Mouse (Mus musculus): ENCODE results near the gene Wipf2. TPM values are rescaled to one million over a fixed set of nuclear protein-coding genes. Genes with fewer than 3 reads are reported as not detected.
A peak's percentile ranks its signal among the peaks of the same experiment; 100 is the strongest.
"Not testable (repeated sequence)": the region's sequence is repeated elsewhere in the genome, so short reads cannot be mapped to it uniquely, and the experiment has no call there.

Wipf2 gene
- polyA plus RNA-seq, 1 experiment from 2014 or later = 6.3 TPM

DNA sequence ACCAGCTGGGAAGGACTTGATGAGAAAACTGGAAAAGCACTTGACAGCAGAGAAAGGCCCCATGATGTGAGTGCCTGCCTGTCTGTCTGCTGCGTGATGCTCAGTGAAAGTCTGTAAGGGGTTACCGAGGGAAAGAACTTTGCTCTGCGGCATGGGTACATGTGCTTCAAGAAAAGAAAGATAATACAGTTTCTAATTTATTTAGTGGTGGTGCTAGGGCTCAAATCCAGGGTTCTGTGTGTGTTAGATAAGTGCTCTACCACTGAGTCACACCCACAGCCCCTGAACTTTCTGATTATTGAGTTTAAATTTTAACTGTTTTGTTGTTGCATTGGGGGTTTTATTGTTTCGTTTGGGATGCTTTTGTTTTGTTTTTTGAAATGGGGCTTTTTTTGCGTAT lies 48.1 kb downstream of the Wipf2 start:
- Histone ChIP-seq H3K9me3 (no peaks in the 10 kb centered on the region), H3K36me3 (peaks cover 59% of the 10 kb centered on the region), H3K27ac (no peak overlapping the region), H3K4me1 (peaks cover 22% of the 10 kb centered on the region), H3K4me2 (no peak overlapping the region), H3K4me3 (no peak overlapping the region), H3K27me3 (no peaks in the 10 kb centered on the region), H3K9ac (0 out of 2 replicates have a peak overlapping the region, but pooled peaks have one; percentile 11)
- WGBS = 85% methylated on average over 5 of the region's 5 CpGs
- ATAC-seq (ENCODE audit: insufficient number of reproducible peaks, insufficient read depth, low FRiP score, low TSS enrichment, low read depth) = no peak

DNA sequence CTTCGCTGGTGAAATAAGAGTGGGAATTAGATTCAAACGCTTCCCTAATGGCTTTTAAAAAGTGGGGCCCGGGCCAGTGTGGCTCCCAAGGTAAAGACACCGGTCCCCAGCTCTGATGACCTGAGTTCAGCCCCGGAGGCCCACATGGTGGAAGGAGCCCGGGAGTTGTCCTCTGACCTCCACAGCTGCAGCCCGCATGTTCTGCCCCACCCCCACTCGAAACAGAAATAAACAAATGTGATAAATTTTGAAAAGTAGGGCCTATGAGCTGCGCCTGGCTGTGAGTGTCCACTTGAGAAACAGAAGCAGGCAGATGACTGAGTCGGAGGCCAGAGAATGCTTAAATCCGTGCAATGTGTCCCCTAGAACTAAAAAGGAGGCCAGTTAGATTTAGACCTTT lies 50.8 kb downstream of the Wipf2 start:
- Histone ChIP-seq H3K27ac (no peak overlapping the region), H3K4me1 (peaks cover 23% of the 10 kb centered on the region), H3K9me3 (no peaks in the 10 kb centered on the region), H3K36me3 (peaks cover 80% of the 10 kb centered on the region), H3K9ac (no peak overlapping the region), H3K27me3 (no peaks in the 10 kb centered on the region), H3K4me3 (no peak overlapping the region), H3K4me2 (no peak overlapping the region)
- 67% methylated on average over 11 of the region's 11 CpGs for WGBS
- ATAC-seq (ENCODE audit: insufficient number of reproducible peaks, insufficient read depth, low FRiP score, low TSS enrichment, low read depth) = no peak

DNA sequence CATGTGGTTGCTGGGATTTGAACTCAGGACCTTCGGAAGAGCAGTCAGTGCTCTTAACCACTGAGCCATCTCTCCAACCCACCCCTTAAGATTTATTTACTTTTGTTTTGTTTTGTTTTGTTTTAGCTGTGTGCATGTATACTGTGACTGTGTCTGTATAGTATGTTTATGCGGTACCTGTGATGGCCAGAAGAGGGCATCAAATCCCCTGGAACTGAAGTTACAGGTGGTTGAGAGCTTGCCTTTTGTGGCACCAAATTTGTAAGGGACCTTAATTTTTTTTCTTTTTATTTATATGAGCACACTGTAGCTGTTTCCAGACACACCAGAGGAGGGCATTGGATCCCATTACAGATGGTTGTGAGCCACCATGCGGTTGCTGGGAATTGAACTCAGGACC lies 52.9 kb downstream of the Wipf2 start:
- ATAC-seq (ENCODE audit: insufficient number of reproducible peaks, insufficient read depth, low FRiP score, low TSS enrichment, low read depth); H3K4me2 ChIP-seq; H3K9me3 ChIP-seq; H3K27me3 ChIP-seq; H3K4me3 ChIP-seq; H3K27ac ChIP-seq; H3K9ac ChIP-seq: not testable (repeated sequence)
- WGBS = 93% methylated on average over 3 of the region's 3 CpGs
- H3K36me3 ChIP-seq = peaks cover 86% of the 10 kb centered on the region
- peaks cover 16% of the 10 kb centered on the region for H3K4me1 ChIP-seq

DNA sequence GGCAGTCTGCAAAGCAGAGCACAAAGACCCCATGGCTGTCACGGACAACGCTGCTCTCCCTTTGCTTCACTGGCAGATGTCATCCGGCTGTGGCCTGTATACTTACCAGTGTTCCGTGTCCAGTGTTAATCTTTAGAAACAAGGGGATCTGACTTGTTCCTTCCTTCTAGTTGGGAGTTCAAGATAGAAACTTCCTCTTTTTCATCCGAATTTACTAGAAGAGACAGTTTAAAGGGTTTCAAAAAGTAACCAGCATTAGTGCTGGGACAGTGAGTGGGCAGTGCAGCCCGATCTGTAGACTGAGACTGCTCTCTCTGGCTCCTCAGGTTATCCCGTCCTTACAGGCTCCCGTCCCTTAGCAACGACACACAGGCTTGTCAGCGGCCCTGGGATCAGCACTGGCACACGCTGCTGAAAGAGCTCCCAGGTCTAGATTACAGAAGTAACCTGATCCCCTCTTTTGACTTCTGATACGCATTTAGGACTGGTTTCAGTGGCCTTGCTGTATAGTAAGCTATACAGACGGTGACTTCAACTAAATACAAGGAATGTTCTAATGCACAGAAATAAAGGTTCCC lies 54.1 kb downstream of the Wipf2 start:
- Histone ChIP-seq H3K9me3 (no peaks in the 10 kb centered on the region), H3K4me2 (no peak overlapping the region), H3K36me3 (peaks cover 76% of the 10 kb centered on the region), H3K4me1 (peaks cover 25% of the 10 kb centered on the region), H3K4me3 (no peak overlapping the region), H3K9ac (no peak overlapping the region), H3K27ac (no peak overlapping the region; the same call in 1 of the 2 replicates), H3K27me3 (no peaks in the 10 kb centered on the region)
- 53% methylated on average over 13 of the region's 13 CpGs for WGBS
- no peak for ATAC-seq (ENCODE audit: insufficient number of reproducible peaks, insufficient read depth, low FRiP score, low TSS enrichment, low read depth)

DNA sequence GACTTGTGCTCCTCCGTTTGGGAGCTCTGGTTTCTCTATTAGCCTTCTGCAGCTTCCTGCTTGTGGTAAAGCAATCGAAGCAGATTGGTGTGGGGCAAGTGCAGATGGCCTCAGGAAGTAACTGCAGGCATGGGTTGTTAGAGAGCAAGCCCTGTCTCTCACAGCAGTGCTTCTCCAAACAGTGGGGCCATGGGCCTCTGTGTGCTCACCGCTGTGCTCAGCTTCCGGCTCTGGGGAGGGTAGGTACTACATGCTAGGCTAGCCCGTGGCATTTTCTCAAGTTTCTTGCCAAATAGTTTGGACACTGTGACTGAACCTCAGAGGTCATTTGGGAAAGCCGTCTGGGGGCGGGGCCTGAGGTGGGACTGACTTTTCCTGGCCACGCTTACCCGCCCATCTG lies 54.8 kb downstream of the Wipf2 start:
- H3K4me1 ChIP-seq = peaks cover 32% of the 10 kb centered on the region
- no peaks in the 10 kb centered on the region for H3K9me3 ChIP-seq
- no peak overlapping the region for H3K27ac ChIP-seq
- H3K36me3 ChIP-seq = peaks cover 70% of the 10 kb centered on the region
- no peaks in the 10 kb centered on the region for H3K27me3 ChIP-seq
- WGBS = 57% methylated on average over 9 of the region's 9 CpGs
- H3K9ac ChIP-seq = 0 out of 2 replicates have a peak overlapping the region, but pooled peaks have one; percentile 44
- no peak for ATAC-seq (ENCODE audit: insufficient number of reproducible peaks, insufficient read depth, low FRiP score, low TSS enrichment, low read depth)
- H3K4me2 ChIP-seq = no peak overlapping the region
- no peak overlapping the region for H3K4me3 ChIP-seq

DNA sequence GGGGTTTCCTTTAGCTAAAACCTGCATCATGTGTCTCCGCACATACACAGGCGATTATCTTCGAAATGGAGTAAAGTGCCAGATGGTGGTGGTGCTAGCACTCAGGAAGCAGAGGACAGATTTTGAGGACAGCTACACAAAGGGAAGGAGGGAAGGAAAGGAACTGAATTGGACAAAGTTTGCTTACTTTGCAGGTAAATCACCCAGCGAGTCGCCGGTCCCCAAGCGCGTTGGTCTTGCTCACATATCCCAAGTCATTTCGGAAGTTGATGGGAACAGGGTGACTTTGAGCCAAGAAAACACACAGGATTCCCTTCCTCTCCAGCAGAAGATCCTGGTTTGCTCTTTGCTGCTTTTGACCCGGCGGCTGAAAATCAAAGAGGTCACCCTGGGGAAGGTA lies 55.6 kb downstream of the Wipf2 start:
- no peak overlapping the region for H3K4me3 ChIP-seq
- 94% methylated on average over 11 of the region's 11 CpGs for WGBS
- peaks cover 40% of the 10 kb centered on the region for H3K4me1 ChIP-seq
- H3K27me3 ChIP-seq = no peaks in the 10 kb centered on the region
- H3K9ac ChIP-seq = no peak overlapping the region
- no peaks in the 10 kb centered on the region for H3K9me3 ChIP-seq
- no peak overlapping the region for H3K27ac ChIP-seq
- no peak overlapping the region for H3K4me2 ChIP-seq
- peaks cover 63% of the 10 kb centered on the region for H3K36me3 ChIP-seq
- no peak for ATAC-seq (ENCODE audit: insufficient number of reproducible peaks, insufficient read depth, low FRiP score, low TSS enrichment, low read depth)

DNA sequence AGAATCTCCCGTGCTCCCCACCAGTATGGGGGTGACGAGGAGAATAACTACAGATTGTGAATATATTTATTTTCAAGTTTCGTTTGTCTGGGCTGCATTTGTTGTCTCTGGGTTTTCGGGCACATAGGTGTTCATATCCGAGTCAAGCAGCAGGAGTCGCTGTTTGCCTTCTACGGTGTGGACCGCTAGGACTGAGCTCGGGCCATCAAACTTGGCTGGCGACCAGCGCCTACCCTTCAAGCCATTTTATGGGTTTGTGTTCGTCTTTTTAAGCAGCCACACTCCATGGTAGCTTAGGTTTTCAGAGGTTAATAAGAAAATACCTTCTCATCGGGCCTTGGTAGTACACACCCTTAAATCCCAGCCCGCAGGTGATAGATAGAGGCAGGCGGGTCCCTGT lies 58.4 kb downstream of the Wipf2 start:
- not testable (repeated sequence) for H3K4me3 ChIP-seq; H3K9ac ChIP-seq; H3K9me3 ChIP-seq; H3K27me3 ChIP-seq; ATAC-seq (ENCODE audit: insufficient number of reproducible peaks, insufficient read depth, low FRiP score, low TSS enrichment, low read depth)
- 40% methylated on average over 15 of the region's 15 CpGs for WGBS
- H3K4me1 ChIP-seq = peaks cover 68% of the 10 kb centered on the region
- peak overlapping the region; percentile 47; the same call in 1 of the 2 replicates for H3K4me2 ChIP-seq
- H3K36me3 ChIP-seq = peaks cover 39% of the 10 kb centered on the region
- H3K27ac ChIP-seq = peak overlapping the region; percentile 93; the same call in 1 of the 2 replicates

DNA sequence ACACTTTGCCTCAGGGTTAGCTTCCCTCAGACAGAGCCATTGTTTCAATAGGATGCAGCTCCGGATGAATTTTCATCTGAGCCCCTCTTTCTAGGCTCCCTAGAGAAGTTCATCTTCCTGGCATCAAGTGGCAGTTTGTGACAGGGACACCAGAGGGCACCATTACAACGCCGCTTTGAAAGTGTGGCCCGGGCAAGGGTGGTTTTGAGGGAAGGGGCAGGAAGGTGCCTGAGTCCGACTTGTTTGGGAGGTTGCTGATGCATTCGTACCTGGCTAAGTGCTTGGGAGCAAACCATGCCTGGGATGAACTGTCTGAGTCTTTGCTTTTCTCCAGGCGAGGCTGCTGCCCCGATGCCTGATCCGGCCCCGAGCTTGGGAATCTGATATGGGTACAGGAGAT lies 58.9 kb downstream of the Wipf2 start:
- Histone ChIP-seq H3K27ac (peak overlapping the region; percentile 93), H3K4me3 (peak overlapping the region; percentile 4; the same call in 1 of the 2 replicates), H3K4me1 (peaks cover 69% of the 10 kb centered on the region), H3K9ac (0 out of 2 replicates have a peak overlapping the region, but pooled peaks have one; percentile 8), H3K4me2 (peak overlapping the region; percentile 47), H3K36me3 (peaks cover 34% of the 10 kb centered on the region)
- WGBS = 7% methylated on average over 10 of the region's 10 CpGs
- ATAC-seq (ENCODE audit: insufficient number of reproducible peaks, insufficient read depth, low FRiP score, low TSS enrichment, low read depth); H3K27me3 ChIP-seq; H3K9me3 ChIP-seq: not testable (repeated sequence)

DNA sequence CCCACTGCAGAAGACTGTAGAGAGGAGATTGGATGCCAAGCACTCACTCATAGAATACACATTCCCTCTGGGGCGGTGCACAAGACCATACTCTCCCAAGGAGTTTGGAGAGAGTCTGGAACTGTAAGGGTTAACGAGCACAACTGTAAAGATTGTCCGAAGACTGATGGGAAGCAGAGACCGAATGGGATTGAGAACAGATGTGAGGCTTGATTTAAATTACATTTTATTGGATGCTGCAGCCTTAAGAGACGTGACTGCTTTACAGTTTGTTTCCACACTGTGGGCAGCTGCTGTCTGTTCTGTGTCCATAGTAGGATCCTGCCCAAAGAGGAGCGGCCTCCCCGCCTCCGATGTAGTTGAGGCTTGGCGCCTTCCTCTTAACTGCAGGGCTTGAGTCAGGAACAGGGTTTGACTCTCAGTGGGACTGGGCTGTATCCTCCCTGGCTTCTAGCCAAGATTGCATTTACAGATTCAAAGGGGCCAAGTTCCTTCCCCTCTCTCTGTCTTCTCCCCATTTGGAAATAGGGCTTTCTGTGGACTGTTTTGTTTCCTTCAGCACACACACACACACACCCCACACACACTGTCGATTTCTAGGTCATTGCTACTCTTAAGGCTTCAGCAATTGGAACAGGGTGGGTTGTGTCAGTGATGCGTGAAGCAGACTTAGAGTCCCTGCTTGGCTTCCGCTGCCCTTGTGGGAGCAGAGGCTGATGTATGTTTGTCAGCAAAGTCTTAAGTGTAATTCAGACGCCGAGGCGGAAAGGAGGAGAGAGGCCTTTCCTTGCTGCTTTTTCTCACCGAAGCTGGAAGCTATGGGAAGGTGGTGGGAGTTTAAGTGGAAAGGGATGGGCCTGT lies 59.6 kb downstream of the Wipf2 start:
- Histone ChIP-seq H3K36me3 (peaks cover 28% of the 10 kb centered on the region), H3K4me1 (peaks cover 69% of the 10 kb centered on the region), H3K9ac (0 out of 2 replicates have a peak overlapping the region, but pooled peaks have one; percentile 8), H3K27ac (peak overlapping the region; percentile 93), H3K4me3 (peak overlapping the region; percentile 4; the same call in 1 of the 2 replicates), H3K4me2 (peak overlapping the region; percentile 47)
- H3K9me3 ChIP-seq, H3K27me3 ChIP-seq: not testable (repeated sequence)
- ATAC-seq (ENCODE audit: insufficient number of reproducible peaks, insufficient read depth, low FRiP score, low TSS enrichment, low read depth) = peak; percentile 44
- 22% methylated on average over 16 of the region's 16 CpGs for WGBS

DNA sequence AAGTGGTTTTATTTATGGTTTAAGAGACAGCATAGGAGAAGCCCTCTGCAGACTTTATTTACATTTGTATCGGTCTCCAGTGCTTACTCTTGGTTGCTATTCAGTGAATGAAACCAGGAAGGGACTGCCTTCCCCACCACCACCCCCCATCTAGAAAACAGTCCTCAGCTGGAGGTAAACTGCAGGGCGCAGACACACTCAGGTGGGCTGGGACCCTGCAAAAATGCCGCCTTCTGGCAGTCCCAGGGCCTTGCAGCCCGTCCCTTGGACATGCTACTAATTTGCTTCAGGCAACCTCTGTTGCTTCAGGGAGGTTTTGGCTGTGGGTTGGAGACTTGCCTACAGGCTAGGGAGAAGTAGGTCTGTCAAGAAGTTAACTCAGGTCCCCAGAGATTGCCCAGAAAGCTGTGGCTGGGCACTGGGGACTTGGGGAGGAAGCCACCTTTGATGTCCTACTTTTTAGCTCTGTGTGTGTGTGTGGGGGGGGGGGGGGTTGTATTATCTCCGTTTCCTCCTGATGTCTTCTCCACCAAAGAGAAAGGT lies 61.3 kb downstream of the Wipf2 start:
- no peak overlapping the region; the same call in 1 of the 2 replicates for H3K4me3 ChIP-seq
- WGBS = 19% methylated on average over 5 of the region's 5 CpGs

DNA sequence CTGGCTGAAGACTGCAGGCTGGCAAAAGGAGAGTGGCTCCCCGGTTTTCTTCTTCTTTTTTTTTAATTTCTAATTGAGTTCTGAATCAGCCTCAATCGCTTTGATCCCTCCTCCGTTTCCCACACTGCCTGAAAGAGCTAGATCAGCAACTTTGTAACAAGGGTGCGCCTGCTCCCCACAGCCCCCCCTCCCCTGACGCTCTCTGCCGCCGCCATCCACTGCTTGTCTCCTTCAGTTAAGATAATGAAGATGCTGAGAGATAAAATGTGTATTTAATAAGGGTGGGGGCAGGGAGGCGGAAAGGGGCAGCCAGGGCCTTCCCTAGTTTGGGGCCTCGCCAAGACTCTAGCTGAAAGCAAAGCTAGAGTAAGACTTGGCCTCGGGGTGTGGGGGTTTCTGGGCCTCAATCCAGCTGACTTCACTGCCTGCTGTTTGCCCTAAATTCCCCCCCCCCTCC lies 61.9 kb downstream of the Wipf2 start:
- WGBS = 5% methylated on average over 10 of the region's 10 CpGs
- H3K4me2 ChIP-seq = peak overlapping the region; percentile 52
- 0 out of 2 replicates have a peak overlapping the region, but pooled peaks have one; percentile 18 for H3K4me3 ChIP-seq
- H3K9ac ChIP-seq = peak overlapping the region; percentile 49; the same call in 1 of the 2 replicates
- no peaks in the 10 kb centered on the region for H3K9me3 ChIP-seq
- peaks cover 8% of the 10 kb centered on the region for H3K36me3 ChIP-seq
- ATAC-seq (ENCODE audit: insufficient number of reproducible peaks, insufficient read depth, low FRiP score, low TSS enrichment, low read depth) = peak; percentile 8; the same call in 1 of the 2 replicates
- H3K4me1 ChIP-seq = peaks cover 87% of the 10 kb centered on the region
- no peaks in the 10 kb centered on the region for H3K27me3 ChIP-seq
- peak overlapping the region; percentile 93 for H3K27ac ChIP-seq

More for the DNA sequence above, 61.3 kb downstream of the Wipf2 start:
- no peak for ATAC-seq (ENCODE audit: insufficient number of reproducible peaks, insufficient read depth, low FRiP score, low TSS enrichment, low read depth)
- peak overlapping the region; percentile 93 for H3K27ac ChIP-seq
- peaks cover 14% of the 10 kb centered on the region for H3K36me3 ChIP-seq
- peaks cover 81% of the 10 kb centered on the region for H3K4me1 ChIP-seq
- 0 out of 2 replicates have a peak overlapping the region, but pooled peaks have one; percentile 21 for H3K9ac ChIP-seq
- no peaks in the 10 kb centered on the region for H3K27me3 ChIP-seq
- H3K4me2 ChIP-seq = peak overlapping the region; percentile 52
- H3K9me3 ChIP-seq = no peaks in the 10 kb centered on the region
